Mouse (Mus musculus): Measurements from ENCODE around the gene Krtap16-3.

Krtap16-3 gene

GRCm38 (mm10) chr16:88962773-88963172, at the start of gene Krtap16-3:
TSS of gene Krtap16-3 (minus strand) at chr16:88962873.
- no peak for DNase-seq (ENCODE audit: low spot score in 2 of 2)

GRCm38 (mm10) chr16:89010659-89011058, 48.0 kb upstream of the Krtap16-3 start, which contains the start of gene Krtap22-2:
TSS of gene Krtap22-2 (minus strand) at chr16:89010759.
- no peak for DNase-seq (ENCODE audit: low spot score in 2 of 2)

DNA sequence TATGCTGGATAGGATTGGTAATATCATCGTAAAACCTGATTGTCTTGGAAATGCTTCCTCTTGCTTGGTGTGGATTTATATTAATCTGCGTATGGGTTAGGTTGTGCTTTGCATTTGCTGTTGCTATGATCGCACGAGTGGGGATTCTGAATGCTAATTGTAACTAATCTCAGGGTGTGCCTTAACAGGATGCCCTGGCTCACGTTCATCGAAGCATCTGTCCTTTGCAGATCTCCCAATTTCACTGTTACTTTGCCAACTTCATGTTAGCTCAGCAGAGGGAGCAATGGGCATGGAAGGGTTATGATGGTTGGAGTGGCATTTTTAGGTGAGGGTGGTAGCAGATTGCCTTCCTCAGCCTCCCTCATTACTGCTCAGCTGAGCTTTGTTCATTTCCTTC, 21.6 kb downstream of the Krtap16-3 start:
- no peak for DNase-seq (ENCODE audit: low spot score in 2 of 2)

- DNase-seq (ENCODE audit: low spot score in 2 of 2), result no peak
Observed at GRCm38 (mm10) chr16:88938252-88938651, 24.4 kb downstream of the Krtap16-3 start.

- no peak for DNase-seq (ENCODE audit: low spot score in 2 of 2)
Observed at GRCm38 (mm10) chr16:88932165-88932564, 30.5 kb downstream of the Krtap16-3 start, which contains the start of gene Krtap19-9b. TSS of gene Krtap19-9b (minus strand) at chr16:88932265.
